Mouse (Mus musculus): ENCODE data around the gene Fchsd2.

DNA sequence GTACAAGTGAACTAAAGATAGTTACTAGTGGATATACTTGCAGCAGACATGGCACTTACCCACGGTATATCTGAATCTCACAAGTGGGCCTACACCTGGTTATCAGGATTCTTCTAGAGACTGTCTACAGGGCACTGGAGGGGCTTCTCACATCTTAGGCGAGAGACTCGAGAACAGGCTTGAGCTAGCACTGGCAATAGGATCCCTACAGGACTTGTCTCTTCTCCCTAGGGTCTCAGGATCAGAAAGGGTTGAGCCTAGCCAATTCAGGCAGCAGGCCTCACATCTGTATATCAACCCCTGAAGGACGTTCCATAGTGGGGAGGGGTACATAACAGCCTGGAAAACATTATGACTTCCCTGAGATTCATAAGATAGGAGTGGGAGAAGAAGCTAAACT lies 194.2 kb downstream of the Fchsd2 start:
- TF ChIP-seq CTCF (IDR thresholded peaks at IDR 0.05; ENCODE audit: low read depth) (no peak), EP300 (IDR thresholded peaks at IDR 0.05; ENCODE audit: low read depth) (no peak)
